Mouse (Mus musculus) naive thymus-derived CD4-positive, alpha-beta T cell, adult 5 months (primary cell): Measurements from ENCODE around the gene Pax9. TPM values are rescaled to one million over a fixed set of nuclear protein-coding genes. Genes with fewer than 3 reads are reported as not detected.

Experiments used
- polyA plus RNA-seq: library from polyadenylated mRNA; unstranded; fragments of 100-300 nt; shearing (Covaris generic); gene quantifications from one replicate; pipeline ENCODE4 v1.2.1, GENCODE M21; 2017

Pax9 gene
- polyA plus RNA-seq, result not detected

GRCm38 (mm10) chr12:56691427-56692079, at the start of gene Pax9:
Gene Pax9, plus strand, starts transcription at chr12:56691767.

Other genes with a start within 250 kb of the Pax9 start
- not detected for gene Nkx2-1, start 154.9 kb upstream of the Pax9 start, polyA plus RNA-seq
- gene Nkx2-9, start 78.5 kb upstream of the Pax9 start, polyA plus RNA-seq, result not detected